Mouse (Mus musculus): ENCODE measurements at regions not wholly inside any gene's neighbourhood (a gene's known extent, or its start where the extent isn't known, plus 50 kb on each side); places are given as distances from the start of the nearest gene placed in this dataset.

GRCm38 (mm10) chr11:23996250-23996649 is 78.6 kb downstream of the A830031A19Rik start:
- Histone ChIP-seq H3K27me3 (replicated peaks; ENCODE audit: control insufficient read depth, insufficient read depth, low read length) (no peaks in the 10 kb centered on the region), H3K4me2 (ENCODE audit: low read length) (no peak overlapping the region), H3K36me3 (ENCODE audit: control insufficient read depth, insufficient read depth) (no peaks in the 10 kb centered on the region), H3K4me3 (replicated peaks; ENCODE audit: low read length) (no peak overlapping the region), H3K27ac (ENCODE audit: low read length) (no peak overlapping the region), H3K4me1 (replicated peaks; ENCODE audit: control insufficient read depth, insufficient read depth, low read length) (no peaks in the 10 kb centered on the region), H3K9me3 (ENCODE audit: control insufficient read depth, low read length) (no peaks in the 10 kb centered on the region), H3K9ac (replicated peaks; ENCODE audit: low read depth, low read length) (no peak overlapping the region)
- 65% methylated on average over 9 of the region's 9 CpGs for WGBS
- ATAC-seq = peak; percentile 49; the same call in 1 of the 2 replicates

GRCm38 (mm10) chr11:23994160-23994559 is 80.7 kb downstream of the A830031A19Rik start:
- no peak for ATAC-seq
- no peaks in the 10 kb centered on the region for H3K9me3 ChIP-seq (ENCODE audit: control insufficient read depth, low read length)
- H3K4me3 ChIP-seq (replicated peaks; ENCODE audit: low read length) = no peak overlapping the region
- no peaks in the 10 kb centered on the region for H3K4me1 ChIP-seq (replicated peaks; ENCODE audit: control insufficient read depth, insufficient read depth, low read length)
- no peak overlapping the region for H3K27ac ChIP-seq (ENCODE audit: low read length)
- no peaks in the 10 kb centered on the region for H3K36me3 ChIP-seq (ENCODE audit: control insufficient read depth, insufficient read depth)
- H3K4me2 ChIP-seq (ENCODE audit: low read length) = no peak overlapping the region
- H3K9ac ChIP-seq (replicated peaks; ENCODE audit: low read depth, low read length) = no peak overlapping the region
- H3K27me3 ChIP-seq (replicated peaks; ENCODE audit: control insufficient read depth, insufficient read depth, low read length) = no peaks in the 10 kb centered on the region

DNA sequence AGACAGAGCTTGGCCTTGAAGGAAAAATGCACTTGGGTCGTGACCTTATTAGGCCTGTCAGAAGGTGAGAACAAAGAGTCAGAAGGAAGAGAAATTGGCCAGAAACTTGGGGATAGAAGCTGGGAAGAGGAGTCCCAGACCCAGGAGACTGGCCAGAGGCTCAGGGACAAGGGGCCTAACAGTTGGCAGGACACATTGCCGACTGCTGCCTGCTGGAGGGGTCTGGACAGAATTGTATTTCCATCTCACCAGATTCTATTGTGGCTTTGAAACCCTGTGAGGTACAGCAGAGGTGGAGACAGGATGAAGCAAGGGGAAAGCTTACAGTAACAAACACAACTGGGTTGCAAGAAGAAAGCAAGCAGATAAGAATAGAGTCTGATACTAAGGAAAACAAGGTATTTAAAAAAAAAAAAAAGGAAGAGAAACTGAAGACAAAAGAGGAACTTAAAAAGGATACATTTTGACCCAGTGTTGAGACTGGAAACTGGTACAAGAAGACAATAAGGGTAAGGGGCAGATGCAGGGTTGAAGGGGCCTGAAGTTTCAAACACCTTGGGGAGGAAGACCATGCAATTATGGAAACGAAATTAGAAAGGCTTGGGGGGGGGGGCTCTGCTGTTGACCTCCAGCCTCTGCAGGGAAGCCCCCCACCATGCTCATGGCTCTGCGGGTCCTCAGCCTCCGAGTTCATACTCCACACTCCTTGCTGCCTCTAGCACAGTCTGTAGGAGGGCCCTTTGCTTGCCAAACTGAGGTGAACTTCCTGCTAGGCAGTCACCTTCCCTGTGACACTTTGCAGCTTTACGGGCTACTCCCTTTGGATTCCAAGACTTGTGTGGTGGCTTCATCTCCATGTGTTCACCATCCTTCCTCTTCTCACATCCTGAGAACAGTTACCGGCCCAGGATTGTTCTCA is 87.1 kb downstream of the A830031A19Rik start:
- no peak overlapping the region for H3K27ac ChIP-seq (ENCODE audit: low read length)
- no peak overlapping the region for H3K9ac ChIP-seq (replicated peaks; ENCODE audit: low read depth, low read length)
- WGBS = 80% methylated on average over 7 of the region's 7 CpGs
- no peak overlapping the region for H3K4me3 ChIP-seq (replicated peaks; ENCODE audit: low read length)
- ATAC-seq = no peak
- no peaks in the 10 kb centered on the region for H3K36me3 ChIP-seq (ENCODE audit: control insufficient read depth, insufficient read depth)
- no peaks in the 10 kb centered on the region for H3K27me3 ChIP-seq (replicated peaks; ENCODE audit: control insufficient read depth, insufficient read depth, low read length)
- H3K4me2 ChIP-seq (ENCODE audit: low read length) = no peak overlapping the region
- H3K9me3 ChIP-seq (ENCODE audit: control insufficient read depth, low read length) = no peaks in the 10 kb centered on the region
- no peaks in the 10 kb centered on the region for H3K4me1 ChIP-seq (replicated peaks; ENCODE audit: control insufficient read depth, insufficient read depth, low read length)

DNA sequence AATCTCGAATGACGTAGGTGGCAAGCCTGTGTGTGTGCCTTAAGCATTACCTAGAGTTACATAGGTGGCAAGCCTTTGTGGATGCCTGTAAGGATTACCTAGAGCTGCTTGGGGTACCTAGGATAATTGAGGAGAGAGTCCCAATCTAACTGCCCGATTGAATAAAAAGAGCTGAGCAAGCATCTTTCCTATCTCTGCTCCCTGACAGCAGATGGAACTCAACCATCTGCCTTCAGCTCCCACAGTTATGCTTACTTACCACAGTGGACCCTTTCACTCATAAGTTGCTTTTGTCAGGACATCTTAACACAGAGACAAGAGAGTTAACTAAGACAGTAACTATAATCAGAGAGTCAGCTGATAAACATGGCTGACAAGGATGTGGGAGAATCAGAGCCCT is 89.6 kb downstream of the A830031A19Rik start:
- 84% methylated on average over 3 of the region's 3 CpGs for WGBS
- Histone ChIP-seq H3K9me3 (ENCODE audit: control insufficient read depth, low read length) (no peaks in the 10 kb centered on the region), H3K27me3 (replicated peaks; ENCODE audit: control insufficient read depth, insufficient read depth, low read length) (no peaks in the 10 kb centered on the region)

GRCm38 (mm10) chr11:23979332-23979731 is 84.3 kb upstream of the Papolg start:
- Histone ChIP-seq H3K27ac (ENCODE audit: low read length) (no peak overlapping the region), H3K27me3 (replicated peaks; ENCODE audit: control insufficient read depth, insufficient read depth, low read length) (no peaks in the 10 kb centered on the region), H3K4me1 (replicated peaks; ENCODE audit: control insufficient read depth, insufficient read depth, low read length) (no peaks in the 10 kb centered on the region), H3K4me2 (ENCODE audit: low read length) (no peak overlapping the region), H3K36me3 (ENCODE audit: control insufficient read depth, insufficient read depth) (no peaks in the 10 kb centered on the region), H3K9me3 (ENCODE audit: control insufficient read depth, low read length) (no peaks in the 10 kb centered on the region), H3K4me3 (replicated peaks; ENCODE audit: low read length) (no peak overlapping the region), H3K9ac (replicated peaks; ENCODE audit: low read depth, low read length) (no peak overlapping the region)
- peak; percentile 90 for ATAC-seq
- 9% methylated on average over 5 of the region's 5 CpGs for WGBS

More for the DNA sequence above, 89.6 kb downstream of the A830031A19Rik start:
- Histone ChIP-seq H3K4me3 (replicated peaks; ENCODE audit: low read length) (no peak overlapping the region), H3K4me1 (replicated peaks; ENCODE audit: control insufficient read depth, insufficient read depth, low read length) (no peaks in the 10 kb centered on the region), H3K4me2 (ENCODE audit: low read length) (no peak overlapping the region), H3K27ac (ENCODE audit: low read length) (no peak overlapping the region), H3K9ac (replicated peaks; ENCODE audit: low read depth, low read length) (no peak overlapping the region), H3K36me3 (ENCODE audit: control insufficient read depth, insufficient read depth) (no peaks in the 10 kb centered on the region)
- ATAC-seq = no peak

DNA sequence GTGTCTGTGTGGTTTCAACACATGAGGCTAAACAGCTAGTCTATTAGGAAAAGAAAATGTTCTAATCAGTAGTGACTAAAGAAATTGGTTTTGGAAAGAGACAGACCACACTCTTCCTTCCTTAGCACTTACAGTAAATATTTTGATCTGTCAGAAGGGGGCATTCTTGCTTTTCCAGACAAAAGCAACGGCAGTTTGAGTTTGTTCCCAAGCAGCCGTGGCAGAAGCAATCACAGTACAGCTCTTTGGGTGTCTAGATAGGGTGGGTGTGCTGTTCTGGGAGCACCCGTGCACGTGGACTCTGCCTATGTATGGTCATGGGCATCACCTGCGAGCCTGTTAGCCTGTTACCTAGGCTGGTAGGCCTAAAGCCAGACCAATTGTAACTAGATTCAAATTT is 83.2 kb upstream of the Papolg start:
- no peak overlapping the region for H3K4me2 ChIP-seq (ENCODE audit: low read length)
- ATAC-seq = 0 out of 2 replicates have a peak, but pooled peaks have one; percentile 27
- no peak overlapping the region for H3K4me3 ChIP-seq (replicated peaks; ENCODE audit: low read length)
- no peaks in the 10 kb centered on the region for H3K4me1 ChIP-seq (replicated peaks; ENCODE audit: control insufficient read depth, insufficient read depth, low read length)
- no peaks in the 10 kb centered on the region for H3K27me3 ChIP-seq (replicated peaks; ENCODE audit: control insufficient read depth, insufficient read depth, low read length)
- WGBS = 65% methylated on average over 5 of the region's 5 CpGs
- H3K36me3 ChIP-seq (ENCODE audit: control insufficient read depth, insufficient read depth) = no peaks in the 10 kb centered on the region
- H3K9ac ChIP-seq (replicated peaks; ENCODE audit: low read depth, low read length) = no peak overlapping the region
- no peak overlapping the region for H3K27ac ChIP-seq (ENCODE audit: low read length)
- H3K9me3 ChIP-seq (ENCODE audit: control insufficient read depth, low read length) = no peaks in the 10 kb centered on the region

DNA sequence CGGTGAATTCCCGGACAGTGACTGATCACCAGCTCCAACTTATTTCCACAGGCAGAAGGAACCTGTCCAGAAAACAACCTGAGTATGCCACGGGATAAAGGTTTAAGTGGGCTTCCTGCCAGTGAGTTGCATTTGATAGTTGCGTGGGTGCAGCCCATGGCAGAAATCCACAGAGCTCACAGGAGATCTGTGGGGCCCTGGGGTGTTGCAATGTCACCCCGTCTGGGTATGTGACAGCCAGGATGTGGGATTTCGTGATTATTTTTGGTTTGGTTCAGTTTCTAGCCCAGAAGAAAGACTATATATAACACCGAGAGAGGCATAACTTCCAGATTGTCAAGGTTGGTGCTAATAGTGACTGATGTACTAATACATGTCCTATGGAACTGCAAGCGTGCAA is 82.0 kb upstream of the Papolg start:
- H3K27ac ChIP-seq (ENCODE audit: low read length) = no peak overlapping the region
- no peaks in the 10 kb centered on the region for H3K9me3 ChIP-seq (ENCODE audit: control insufficient read depth, low read length)
- 85% methylated on average over 8 of the region's 8 CpGs for WGBS
- no peaks in the 10 kb centered on the region for H3K4me1 ChIP-seq (replicated peaks; ENCODE audit: control insufficient read depth, insufficient read depth, low read length)
- H3K27me3 ChIP-seq (replicated peaks; ENCODE audit: control insufficient read depth, insufficient read depth, low read length) = no peaks in the 10 kb centered on the region
- H3K4me3 ChIP-seq (replicated peaks; ENCODE audit: low read length) = no peak overlapping the region
- ATAC-seq = no peak
- H3K4me2 ChIP-seq (ENCODE audit: low read length) = no peak overlapping the region
- no peak overlapping the region for H3K9ac ChIP-seq (replicated peaks; ENCODE audit: low read depth, low read length)
- no peaks in the 10 kb centered on the region for H3K36me3 ChIP-seq (ENCODE audit: control insufficient read depth, insufficient read depth)

GRCm38 (mm10) chr11:23954323-23954722 is 59.3 kb upstream of the Papolg start:
- Histone ChIP-seq H3K4me1 (replicated peaks; ENCODE audit: control insufficient read depth, insufficient read depth, low read length) (no peaks in the 10 kb centered on the region), H3K4me3 (replicated peaks; ENCODE audit: low read length) (no peak overlapping the region), H3K27me3 (replicated peaks; ENCODE audit: control insufficient read depth, insufficient read depth, low read length) (no peaks in the 10 kb centered on the region), H3K36me3 (ENCODE audit: control insufficient read depth, insufficient read depth) (no peaks in the 10 kb centered on the region), H3K9ac (replicated peaks; ENCODE audit: low read depth, low read length) (no peak overlapping the region), H3K4me2 (ENCODE audit: low read length) (no peak overlapping the region), H3K27ac (ENCODE audit: low read length) (no peak overlapping the region), H3K9me3 (ENCODE audit: control insufficient read depth, low read length) (no peaks in the 10 kb centered on the region)
- 0 out of 2 replicates have a peak, but pooled peaks have one; percentile 15 for ATAC-seq
- WGBS = 3% methylated on average over 4 of the region's 4 CpGs

- Histone ChIP-seq H3K36me3 (ENCODE audit: control insufficient read depth, insufficient read depth) (no peaks in the 10 kb centered on the region), H3K4me2 (ENCODE audit: low read length) (no peak overlapping the region), H3K4me1 (replicated peaks; ENCODE audit: control insufficient read depth, insufficient read depth, low read length) (no peaks in the 10 kb centered on the region), H3K27me3 (replicated peaks; ENCODE audit: control insufficient read depth, insufficient read depth, low read length) (no peaks in the 10 kb centered on the region), H3K27ac (ENCODE audit: low read length) (no peak overlapping the region), H3K4me3 (replicated peaks; ENCODE audit: low read length) (no peak overlapping the region), H3K9me3 (ENCODE audit: control insufficient read depth, low read length) (no peaks in the 10 kb centered on the region), H3K9ac (replicated peaks; ENCODE audit: low read depth, low read length) (no peak overlapping the region)
- no peak for ATAC-seq
Measured at GRCm38 (mm10) chr11:23945966-23946365, 50.9 kb upstream of the Papolg start.

All from forebrain, embryonic 16.5 days (tissue).